Mouse (Mus musculus) lung, postnatal 25 days (tissue): ENCODE results near the gene Ncdn.

Source experiments
- DNase-seq: peaks from one replicate; pipeline ENCODE4 v3.0.0; 2022; ENCODE audit warnings: low spot score

Gene Ncdn

DNA sequence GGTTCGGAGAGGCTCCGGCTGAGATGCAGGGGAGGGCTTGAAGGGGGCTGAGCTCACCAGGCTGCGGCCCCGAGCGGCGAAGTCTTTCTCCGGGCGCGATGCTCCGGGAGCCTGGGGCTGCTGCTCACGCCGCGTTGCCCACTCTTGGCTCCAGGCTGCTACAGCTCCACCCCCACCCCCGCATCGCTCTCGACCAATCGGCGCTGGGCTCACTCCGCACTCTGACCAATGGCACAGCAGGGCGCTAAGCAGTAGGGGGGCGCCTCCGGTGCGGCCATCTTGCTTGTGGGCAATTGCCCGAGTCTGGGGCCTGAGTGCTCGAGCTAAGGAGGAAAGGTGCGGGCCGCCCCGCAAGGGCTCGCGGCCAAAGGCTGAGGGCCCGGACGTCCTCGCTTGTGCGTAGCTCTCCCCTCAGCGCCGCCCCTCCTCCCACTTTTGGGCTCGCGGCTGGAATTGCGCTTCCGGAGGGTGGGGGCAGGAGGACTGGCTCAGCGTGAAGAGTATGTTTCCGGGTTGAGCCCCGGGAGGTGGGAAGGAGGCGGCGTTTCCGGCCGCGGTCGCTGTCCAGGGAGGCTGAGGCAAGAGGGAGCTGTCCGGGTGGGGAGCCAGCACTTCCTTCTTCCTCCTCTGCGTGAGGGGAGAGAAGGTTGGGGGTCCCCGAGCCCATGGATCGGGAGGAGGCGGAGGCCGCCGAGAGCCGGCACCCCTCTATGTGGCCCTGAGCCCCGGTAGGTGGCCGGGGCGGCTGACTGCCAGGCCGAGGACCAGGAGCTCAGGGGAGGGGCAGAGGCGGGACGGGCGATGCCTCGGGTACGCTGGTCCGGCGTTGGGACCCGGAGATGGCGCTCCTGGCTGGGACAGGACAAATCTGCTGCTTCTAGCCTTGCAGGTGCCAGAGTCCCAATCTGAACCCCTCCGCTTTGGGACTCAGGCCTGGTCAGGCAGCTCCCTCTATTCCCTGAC lies at the start of gene Ncdn, which contains the start of gene AU040320:
Gene Ncdn (minus strand): TSS at position 171 of the 963 bp plus-strand sequence.
Gene AU040320 (plus strand): TSS at position 277 of the 963 bp plus-strand sequence.
- peak; percentile 97 for DNase-seq

DNA sequence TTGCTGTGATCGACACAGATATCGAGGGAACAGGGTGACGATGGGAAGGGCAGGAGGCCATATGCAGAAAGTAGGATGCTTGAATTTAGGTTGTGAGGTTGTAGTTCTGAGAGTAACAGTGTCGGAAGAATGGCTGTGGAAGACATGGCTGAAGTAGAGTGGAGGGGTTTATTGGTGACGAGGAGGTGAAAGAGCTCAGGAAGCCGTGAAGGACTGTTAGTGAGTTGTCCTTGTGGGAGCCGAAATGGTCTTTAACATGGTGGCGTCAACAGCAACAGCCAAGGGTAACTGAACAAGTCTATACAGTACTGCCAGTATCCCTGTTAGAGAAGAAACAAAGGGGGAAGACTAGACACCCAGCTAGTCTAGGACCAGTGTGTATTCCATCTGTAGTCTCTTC lies 48.9 kb upstream of the Ncdn start:
- DNase-seq, result no peak

DNA sequence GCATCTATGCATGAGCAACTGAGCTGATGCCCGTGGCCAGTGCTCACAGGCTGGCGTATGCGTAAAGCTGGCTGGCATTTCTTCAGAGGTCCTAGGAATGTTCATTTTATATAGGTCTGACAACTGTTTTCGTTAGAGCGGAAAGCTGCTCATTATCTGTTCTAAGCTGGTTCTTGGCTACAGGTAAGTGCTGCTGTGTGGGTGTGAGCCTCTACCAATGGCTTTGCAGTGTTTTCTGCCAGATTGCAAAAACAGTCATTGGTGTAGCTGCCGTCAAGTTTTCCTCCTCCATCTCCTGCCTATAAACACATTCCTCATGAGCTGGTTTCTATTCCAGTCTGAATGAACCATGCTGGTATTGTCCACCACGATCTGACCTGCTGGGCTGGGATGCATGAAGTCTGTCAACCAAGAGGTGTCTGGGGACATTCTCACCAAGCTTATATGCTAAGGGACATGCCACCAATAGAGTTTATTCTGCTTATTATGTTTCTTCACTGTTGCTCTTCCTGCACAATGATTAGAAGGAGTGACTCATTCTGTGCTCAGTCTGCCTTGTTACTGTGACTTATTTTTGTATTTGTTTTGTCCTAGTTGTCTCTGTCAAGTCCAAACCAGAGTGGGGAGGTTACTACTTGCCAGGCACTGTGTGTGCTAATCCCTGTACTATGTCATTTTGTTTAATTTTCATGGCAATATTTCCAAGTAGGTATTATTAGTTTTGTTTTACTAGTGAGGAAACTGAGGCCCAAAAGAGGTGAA lies 39.3 kb upstream of the Ncdn start:
- DNase-seq, result no peak

DNA sequence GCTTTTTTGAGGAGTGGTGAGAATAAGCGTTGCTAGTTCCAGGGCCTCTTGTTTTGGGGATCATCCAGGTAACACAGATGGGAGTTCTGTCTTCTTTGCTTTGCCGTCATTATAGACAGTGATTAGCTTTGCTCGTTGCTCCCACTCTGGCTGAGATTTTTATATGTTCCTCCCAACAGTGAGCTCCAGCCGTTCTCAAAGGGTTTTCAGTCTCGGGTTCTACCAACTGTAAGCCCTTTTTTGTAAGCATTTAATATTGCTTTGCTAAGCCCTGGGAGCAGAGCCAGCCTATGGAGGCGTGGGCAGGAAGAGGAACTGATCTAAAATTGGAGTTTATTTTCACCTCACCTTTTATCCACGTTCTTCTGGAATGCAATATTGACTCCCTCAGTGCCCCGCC lies 29.8 kb upstream of the Ncdn start:
- DNase-seq, result no peak

DNA sequence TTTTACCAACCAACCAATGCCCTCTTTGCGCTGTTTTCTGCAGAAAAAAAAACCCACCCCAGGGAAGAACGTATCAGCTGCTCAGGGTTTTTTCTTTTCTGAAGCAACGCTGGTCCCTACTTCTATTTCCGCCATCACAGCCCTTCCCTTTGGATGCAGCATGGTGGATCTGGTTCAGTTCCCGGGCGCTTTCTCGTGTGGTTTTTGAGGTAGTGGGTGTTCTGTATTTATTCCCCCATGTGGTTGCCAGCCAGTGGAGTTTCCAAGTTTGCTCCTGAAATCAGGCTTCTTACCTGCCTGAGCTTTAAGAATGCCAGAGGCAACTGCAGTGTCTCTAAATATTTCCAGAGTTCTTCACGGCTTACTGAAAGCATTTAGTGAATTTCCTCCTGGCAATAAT lies 29.3 kb upstream of the Ncdn start:
- DNase-seq, result no peak

DNA sequence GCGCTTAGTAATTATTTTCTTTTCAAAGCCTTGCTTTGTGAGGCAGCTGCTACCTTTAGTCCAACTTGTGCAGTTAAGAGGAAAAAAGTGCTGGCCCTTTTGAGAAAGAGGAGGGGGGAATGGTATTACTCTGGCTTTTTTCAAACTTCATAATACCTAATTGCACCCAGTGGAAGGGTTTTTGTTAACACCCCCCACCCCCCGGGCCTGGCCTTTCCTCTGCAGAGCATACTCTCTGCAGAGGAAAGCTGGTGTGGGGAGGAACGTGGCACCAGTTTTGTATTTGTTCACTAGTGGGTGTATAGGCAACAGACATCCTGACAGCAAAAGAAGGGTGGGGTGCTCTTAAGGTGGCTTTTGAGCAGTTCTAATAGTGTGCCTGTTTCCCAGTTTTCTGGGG lies 28.6 kb upstream of the Ncdn start:
- no peak for DNase-seq

DNA sequence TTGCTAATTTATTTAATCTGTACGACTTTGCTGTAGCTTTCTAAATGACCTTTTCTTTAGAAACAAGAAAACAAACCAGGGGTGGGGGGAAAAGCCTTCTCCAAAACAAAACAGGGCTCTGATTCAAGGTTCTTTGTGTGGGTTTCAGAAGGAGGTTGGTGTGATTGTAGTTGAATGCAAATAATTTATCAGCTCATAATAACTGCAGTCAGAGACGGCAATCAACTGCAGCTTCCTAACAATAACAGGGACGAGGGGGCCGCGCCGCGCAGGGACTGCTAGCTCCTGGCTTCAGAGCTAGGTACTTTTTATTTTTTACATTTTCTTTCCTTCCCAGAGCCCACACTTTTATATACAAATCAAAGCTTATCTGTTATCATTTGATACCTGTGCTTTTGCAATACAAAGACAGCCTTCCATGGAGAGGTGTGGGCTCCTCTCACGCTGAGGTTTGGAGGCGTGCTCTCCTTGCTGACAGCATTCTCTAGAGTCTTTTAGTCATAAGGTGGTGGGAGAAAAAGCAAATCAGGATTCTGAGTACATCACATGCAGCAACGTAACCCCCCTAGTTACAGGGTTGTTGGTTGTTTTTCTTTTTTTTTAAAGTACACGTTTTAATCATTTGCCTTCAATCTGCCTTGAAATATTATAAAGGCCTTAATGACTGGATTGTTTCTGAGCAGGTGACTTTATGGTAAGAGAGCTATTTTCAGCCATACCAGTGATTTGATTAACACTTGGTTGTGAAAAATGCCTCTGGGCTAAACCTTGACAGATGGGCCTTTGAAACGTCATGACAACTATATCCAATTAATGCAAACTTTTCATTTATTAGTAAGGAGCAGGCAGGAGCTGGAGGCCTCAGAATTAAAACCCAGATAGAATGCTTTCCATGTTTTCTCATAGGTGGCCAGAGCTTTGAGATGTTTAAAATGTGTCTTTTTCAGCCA lies 26.9 kb upstream of the Ncdn start:
- DNase-seq, result no peak

DNA sequence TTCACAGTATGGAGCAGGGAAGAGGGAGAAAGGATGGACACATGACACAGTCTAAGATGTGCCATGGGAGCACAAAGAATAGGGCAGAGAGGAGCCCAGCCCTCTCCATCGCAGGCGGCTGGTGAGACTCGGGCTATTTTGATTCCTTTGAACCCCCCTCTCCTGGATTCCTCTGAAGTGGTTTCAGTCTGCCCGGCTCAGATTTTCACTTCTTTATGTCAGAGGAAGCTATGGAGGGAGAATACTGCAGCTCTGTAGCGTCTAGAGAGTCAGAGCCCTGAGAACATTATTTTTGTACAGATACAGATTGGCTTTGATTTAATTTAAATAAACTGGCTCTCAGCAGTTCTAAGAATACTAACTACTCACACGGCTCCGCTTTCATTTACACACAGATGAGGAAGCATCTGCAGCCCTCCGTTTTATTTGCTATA lies 25.9 kb upstream of the Ncdn start:
- no peak for DNase-seq

DNA sequence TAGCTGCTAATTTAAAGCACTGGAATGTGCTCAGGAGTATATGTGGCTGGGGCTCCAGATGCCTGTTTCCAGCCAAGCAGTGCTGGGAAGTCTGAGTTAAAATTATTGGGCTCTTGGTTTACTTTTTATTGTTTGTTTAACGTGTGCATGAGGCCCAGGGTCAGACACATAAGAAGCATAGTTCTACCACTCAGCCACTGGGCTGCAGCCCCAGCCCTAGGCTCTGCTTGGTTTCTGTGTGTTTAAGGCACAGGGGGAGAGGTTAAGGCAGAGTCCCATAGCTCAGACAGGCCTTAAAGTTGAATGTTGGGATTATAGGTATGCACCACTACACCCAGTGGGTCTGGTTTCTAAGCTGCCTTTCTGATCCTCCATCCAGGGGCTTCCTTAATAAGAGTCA lies 21.9 kb upstream of the Ncdn start:
- no peak for DNase-seq

DNA sequence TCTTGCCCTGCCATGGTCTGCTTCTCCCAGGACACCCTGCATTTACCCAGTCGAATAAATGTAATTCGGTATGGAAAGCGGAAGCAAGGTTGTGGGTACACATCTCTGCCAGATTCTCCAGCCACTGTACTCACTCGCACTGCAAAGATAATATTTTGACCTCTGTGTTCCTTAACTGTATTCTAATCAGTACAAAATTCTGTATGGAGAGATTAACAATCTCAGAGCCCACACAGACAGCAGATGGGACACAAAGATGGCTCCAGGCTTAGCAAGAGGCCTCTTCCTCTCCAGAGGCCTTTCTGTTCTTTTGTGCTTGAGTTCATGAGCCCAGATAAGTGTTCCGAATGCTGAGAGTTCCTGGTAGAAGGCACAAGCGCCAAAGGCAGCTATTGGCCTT lies 20.6 kb upstream of the Ncdn start:
- DNase-seq, result no peak

DNA sequence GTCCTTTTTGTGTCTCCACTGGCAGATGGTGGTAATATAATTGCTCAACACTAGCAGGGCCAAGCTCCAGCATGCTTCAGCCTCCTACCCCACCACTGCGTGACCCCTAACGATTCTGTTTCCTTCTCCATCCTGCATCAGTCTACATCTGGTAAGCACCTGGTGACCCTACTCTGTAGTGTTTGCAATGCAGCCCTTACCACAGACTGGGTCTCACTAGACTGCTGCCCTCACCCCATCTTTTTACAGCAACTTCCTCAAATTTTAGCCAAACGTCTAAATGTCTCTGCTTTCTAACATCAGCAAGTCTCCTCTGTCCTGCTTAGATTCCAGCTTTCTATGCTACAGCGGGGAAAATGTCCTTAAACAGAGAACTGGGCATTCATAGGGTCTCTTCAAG lies 17.6 kb upstream of the Ncdn start:
- no peak for DNase-seq

DNA sequence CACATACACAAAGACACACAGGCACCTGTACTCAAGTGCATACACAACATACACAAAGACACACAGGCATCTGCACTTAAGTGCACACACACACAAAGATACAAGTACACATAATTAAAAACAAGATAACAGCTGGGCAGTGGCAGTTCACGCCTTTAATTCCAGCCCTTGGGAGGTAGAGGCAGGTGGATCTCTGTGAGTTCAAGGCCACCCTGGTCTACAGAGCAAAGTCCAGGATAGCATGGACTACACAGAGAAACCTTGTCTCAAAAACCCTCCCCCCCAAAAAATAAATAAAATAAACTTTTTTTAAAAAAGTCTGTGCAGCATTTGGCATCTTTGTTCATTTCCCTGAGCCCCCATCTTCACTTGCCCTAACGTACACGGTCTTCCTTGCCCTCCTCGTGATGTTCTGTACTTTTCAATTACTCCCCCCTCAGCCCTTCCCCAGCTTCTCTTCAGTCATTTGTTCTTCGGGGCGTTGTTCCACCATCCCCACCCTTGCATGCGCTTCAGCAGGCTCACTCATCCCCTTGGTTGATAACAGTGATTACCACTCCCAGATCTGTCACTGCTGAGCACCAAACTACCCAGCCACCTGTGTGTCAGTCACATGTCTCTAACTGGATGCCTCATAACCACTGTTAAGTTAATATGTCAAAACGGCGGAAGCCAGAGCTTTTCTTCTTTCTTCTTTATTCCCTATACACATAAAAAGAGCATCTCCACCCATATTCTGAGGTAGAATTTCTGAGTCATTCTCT lies 16.7 kb upstream of the Ncdn start:
- no peak for DNase-seq

DNA sequence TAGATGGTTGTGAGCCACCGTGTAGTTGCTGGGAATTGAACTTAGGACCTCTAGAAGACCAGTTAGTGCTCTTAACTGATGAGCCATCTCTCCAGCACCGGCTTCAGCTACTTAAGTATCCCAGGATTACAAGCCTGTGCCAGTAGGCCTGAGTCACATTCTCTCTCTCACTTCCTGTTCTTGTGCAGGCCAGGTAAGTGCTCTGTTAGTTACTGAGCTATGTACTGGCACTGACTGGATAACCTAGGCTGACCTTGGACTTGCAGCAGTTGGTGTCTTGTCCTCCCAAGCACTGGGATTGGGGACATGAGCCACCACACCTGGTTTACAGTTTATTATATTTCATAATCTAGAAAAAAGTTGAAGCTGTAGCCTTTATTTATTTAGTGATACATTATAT lies 10.2 kb upstream of the Ncdn start:
- DNase-seq, result no peak

DNA sequence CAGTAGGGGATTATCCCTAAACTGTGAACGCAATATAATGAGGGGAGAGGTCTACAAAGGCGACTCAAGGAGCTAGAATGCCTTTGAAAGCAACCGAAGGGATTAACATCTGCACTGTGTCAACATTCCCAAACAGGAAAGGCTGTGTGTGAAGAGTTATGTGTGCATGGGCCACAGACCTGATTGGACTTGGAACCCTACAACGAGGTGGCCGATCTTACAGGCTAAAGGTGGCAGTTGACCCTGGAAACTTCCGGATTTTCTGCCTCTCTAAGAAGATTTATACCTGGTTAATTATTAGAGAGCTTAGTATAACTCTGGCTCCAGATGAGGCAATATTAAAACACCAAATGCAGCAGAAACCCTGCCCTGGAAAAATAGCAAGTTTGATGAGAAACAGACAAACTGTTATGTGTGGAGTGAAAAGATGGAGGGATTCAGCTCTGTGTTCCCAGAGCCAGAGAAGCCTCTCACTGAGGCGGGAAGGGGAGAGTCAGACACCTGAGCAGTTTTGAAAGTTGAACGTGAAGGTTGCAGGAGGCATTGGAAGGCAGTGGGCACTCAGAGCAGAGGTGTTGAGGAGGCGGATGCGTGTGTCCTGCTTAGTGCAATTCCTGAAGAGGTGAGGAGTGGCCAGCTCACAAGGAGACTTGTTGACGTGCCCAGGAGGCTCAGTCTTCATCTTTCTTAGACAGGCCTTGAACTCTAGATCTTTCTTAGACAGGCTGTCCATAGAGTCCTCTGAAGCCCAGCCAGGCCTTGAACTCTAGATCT lies 9.5 kb upstream of the Ncdn start:
- no peak for DNase-seq

DNA sequence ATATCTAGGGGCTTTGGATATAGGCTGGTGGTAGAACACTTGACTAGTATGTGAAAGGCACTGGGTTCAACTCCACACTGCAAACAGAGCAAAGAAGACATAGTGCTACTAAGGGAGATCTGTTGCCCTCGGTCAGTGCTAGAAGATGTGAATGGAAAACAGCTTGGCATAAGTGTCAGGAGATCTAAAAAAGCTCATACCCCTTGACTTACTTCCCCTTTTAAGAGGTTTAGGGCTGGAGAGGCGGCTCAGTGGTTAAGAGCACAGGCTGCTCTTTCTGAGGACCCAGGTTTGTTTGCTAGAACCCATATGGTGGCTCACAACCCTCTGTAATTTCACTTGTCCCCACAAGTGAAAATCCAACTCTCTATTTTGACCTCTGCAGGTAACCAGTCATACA lies 6.2 kb upstream of the Ncdn start:
- DNase-seq, result no peak

DNA sequence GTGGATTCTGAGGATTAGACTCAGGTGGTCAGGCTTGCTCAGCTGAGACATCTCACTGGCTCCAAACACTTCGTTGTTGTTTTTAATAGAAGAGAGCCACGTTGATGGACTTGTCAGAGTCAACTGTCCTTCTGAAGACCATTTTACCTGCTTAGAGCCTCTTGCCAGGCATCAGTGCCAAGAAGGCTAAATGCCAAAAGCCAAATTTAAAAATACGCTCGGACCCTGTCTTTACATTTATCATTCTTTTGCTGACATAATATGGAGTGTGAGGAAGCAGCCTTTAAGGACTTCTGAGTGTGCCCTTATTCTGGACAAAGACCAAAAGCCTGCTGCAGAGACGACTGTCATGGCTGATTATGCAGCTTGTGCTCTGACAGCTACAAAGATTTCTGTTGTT lies 5.1 kb upstream of the Ncdn start:
- no peak for DNase-seq

DNA sequence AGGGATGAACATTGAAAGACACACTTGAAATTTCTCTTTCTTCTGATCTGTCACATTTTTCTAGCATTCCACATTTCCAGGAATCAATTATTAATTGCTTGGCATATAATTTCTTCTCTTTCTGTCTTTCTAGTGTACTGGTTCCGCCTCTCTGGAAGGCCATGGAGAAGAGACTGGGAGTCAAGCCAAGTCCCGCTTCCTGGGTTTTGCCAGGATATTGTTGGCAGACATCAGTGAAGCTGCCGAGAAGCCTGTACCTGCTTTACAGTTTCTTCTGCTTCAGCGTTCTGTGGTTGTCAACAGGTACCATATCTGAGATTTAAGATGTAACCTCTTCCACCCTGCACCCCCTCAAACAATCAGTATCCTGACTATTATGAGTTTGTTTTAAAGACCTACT lies 3.5 kb upstream of the Ncdn start:
- DNase-seq, result no peak

DNA sequence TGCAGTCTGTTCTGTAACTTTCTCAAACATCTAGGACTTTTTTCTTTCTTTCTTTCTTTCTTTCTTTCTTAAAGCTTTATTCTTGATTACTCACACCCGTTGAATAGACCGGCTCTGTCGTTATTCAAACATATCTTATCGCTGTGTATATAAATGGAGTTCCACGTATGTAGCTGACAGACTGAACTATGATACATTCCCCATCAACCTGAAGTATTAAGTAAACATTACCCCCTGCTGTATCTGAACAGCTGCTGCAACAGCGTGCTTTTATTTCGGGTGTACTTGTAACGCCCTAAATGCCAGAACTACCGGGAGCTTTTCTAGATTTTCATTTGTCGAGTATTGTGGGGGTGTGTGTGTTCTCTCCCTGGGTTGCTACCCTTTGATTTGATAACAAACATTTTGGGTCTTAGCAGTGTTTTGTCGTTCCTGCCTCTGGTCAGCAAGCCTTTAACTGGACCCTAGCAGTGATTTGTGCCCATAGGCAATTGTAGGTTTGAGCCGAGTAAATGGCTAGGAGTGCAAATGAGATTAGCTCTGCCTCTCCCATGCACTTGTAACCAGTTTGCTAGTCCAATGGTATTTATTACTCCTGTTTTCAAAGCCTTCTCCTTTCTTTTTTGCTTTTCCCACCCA lies 1.6 kb upstream of the Ncdn start:
- no peak for DNase-seq

DNA sequence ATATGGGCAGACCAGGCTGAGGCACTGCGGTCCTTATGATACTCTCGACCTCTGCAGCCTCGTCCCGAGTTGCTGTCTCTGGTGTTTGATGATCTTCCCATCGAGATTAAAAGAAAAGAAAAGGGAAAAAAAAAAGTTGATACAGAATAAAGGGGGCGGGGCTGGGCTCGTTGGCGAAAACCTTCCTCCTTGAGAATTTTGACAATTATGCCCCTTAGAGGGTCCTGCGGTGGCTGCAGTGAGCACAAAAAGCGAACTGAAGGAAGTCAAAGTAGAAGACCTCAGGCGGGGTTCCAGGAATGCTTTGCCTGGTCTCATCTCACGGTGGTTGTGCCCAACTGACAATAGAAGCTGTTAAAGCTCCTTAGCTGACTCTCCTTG lies 983 bp upstream of the Ncdn start:
- no peak for DNase-seq

DNA sequence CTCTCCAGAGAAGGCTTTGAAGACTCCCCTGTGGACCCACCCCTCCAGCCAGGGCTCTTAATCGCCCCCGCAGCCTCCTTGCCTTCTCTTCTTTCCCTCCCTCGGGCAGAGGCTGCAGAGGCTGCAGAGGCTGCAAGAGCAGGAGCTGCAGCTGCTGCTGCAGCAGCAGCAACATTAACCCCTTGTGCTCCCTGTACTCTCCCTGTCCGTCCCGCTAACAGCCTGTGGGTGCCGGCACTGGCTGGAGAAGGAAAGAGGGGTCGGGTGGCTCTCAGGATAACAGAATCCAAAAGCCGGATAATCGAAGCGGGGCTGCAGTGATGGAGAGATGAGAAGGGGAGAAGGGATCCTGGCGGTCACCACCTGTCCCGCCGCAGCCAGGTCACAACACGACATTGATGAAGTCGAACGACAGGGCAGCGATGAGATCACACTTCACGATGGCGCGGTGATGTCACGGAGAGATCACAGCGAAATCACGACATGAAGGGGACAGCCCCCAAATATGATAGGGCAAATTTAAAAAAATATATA lies 563 bp downstream of the Ncdn start:
- no peak for DNase-seq
